Mouse (Mus musculus) hindbrain, postnatal 0 days (tissue): ENCODE measurements around the gene Bcl2l12. TPM values are rescaled to one million over a fixed set of nuclear protein-coding genes. Genes with fewer than 3 reads are reported as not detected.

Source experiments
- ATAC-seq: fragments of 200-750 bp; cut with Nextera tagmentation; 2 replicates; pipeline ENCODE4 v1.8.0; 2017; ENCODE audit warnings: mild to moderate bottlenecking, moderate TSS enrichment, moderate library complexity
- DNase-seq: peaks from one replicate; pipeline ENCODE4 v3.0.0-alpha.2; 2015; ENCODE audit warnings: low spot score
- H3K27ac ChIP-seq: fragments of 300-500 bp; sonication (generic); 2 replicates; pipeline ENCODE4 v1.5.1; 2014; ENCODE audit warnings: mild to moderate bottlenecking
- H3K27me3 ChIP-seq: fragments of 300-500 bp; sonication (generic); 2 replicates; pipeline ENCODE4 v1.6.1; 2014; ENCODE audit warnings: low read length, mixed read lengths; ENCODE audit not compliant: insufficient read depth
- H3K36me3 ChIP-seq: fragments of 300-500 bp; sonication (generic); 2 replicates; pipeline ENCODE4 v1.6.1; 2014; ENCODE audit warnings: low read length, mixed read lengths; ENCODE audit not compliant: insufficient read depth
- H3K4me1 ChIP-seq: fragments of 300-500 bp; sonication (generic); 2 replicates; pipeline ENCODE4 v1.6.1; 2014; ENCODE audit warnings: antibody characterized with exemption, low read length, mixed read lengths; ENCODE audit not compliant: insufficient read depth
- H3K4me2 ChIP-seq: fragments of 300-500 bp; sonication (generic); 2 replicates; pipeline ENCODE4 v1.6.1; 2014; ENCODE audit warnings: low read depth, mild to moderate bottlenecking, low read length, moderate library complexity, mixed read lengths
- H3K4me3 ChIP-seq: fragments of 300-500 bp; sonication (generic); 2 replicates; pipeline ENCODE4 v1.5.1; 2014; ENCODE audit warnings: low read length
- H3K9ac ChIP-seq: fragments of 300-500 bp; sonication (generic); replicated peaks from 2 replicates; pipeline ENCODE4 v1.6.1; 2014; ENCODE audit warnings: mild to moderate bottlenecking, low read length, moderate library complexity, mixed read lengths
- H3K9me3 ChIP-seq: fragments of 300-500 bp; sonication (generic); 2 replicates; pipeline ENCODE4 v1.6.1; 2016; ENCODE audit warnings: low read length, mixed read lengths
- CTCF ChIP-seq: IDR thresholded peaks from 2 replicates; pipeline ENCODE4 v1.5.1; 2016; ENCODE audit warnings: antibody characterized with exemption, control low read depth, low read depth
- WGBS: fragments of 180-500 bp; shearing (Covaris S2); extraction: QIAGEN DNeasy Blood & Tissue Kit; methylation state at CpG from one replicate; pipeline ENCODE4 v1.1.7; 2014; 5-methylcytosine and 5-hydroxymethylcytosine counted together
- polyA plus RNA-seq: library from polyadenylated mRNA; unstranded; fragments of >200 nt; fragmentation: Nextera tagmentation; extraction: Ambion mirVana; gene quantifications from 2 replicates; pipeline ENCODE4 v1.2.1, GENCODE M21; 2015
- total RNA-seq: library from RNA; depleted of rRNA; stranded (reverse); fragments of >200 nt; gene quantifications from 2 replicates; pipeline ENCODE4 v1.2.3, GENCODE M21; 2014; rRNA removed

Bcl2l12 gene
- 7.2 and 15.0 TPM in 2 replicates for total RNA-seq
- 13.0 and 13.6 TPM in 2 replicates for polyA plus RNA-seq

DNA sequence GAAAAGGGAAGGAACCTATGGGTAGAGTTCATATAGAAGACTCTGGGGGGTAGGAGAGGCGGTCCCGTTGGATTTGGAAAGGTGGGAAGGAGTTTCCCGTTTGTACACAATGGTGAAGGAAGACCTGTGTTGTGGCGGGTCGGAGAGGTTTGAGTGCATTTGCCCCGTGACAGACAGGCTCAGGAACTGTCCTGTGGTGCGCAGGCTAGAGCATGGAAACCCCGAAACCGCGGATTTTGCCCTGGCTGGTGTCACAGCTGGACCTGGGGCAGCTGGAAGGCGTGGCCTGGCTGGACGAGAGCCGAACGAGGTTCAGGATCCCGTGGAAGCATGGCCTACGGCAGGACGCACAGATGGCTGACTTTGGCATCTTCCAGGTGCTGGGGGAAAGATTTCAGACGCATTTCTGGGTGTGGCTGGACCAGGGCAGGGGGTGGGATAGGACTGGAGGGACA, at the start of gene Bcl2l12:
Gene Bcl2l12 (minus strand): TSS at position 212 of the 455 bp plus-strand sequence.
- peak; percentile 56 for DNase-seq
- 3% methylated on average over 18 of the region's 18 CpGs for WGBS
- TF ChIP-seq CTCF = no peak

GRCm38 (mm10) chr7:45047491-45047890, 49.0 kb upstream of the Bcl2l12 start:
- H3K9me3 ChIP-seq = no peaks in the 10 kb centered on the region
- DNase-seq = no peak
- H3K36me3 ChIP-seq = peaks cover 67% of the 10 kb centered on the region
- no peaks in the 10 kb centered on the region for H3K27me3 ChIP-seq
- H3K27ac ChIP-seq = no peak overlapping the region
- WGBS = 92% methylated on average over 14 of the region's 14 CpGs
- TF ChIP-seq CTCF = no peak
- ATAC-seq = no peak
- H3K4me3 ChIP-seq = no peak overlapping the region
- H3K4me1 ChIP-seq = 0 out of 2 replicates have a peak, but pooled peaks cover 5% of the 10 kb centered on the region
- H3K4me2 ChIP-seq = no peak overlapping the region
- H3K9ac ChIP-seq = no peak overlapping the region

More for the DNA sequence above, at the start of gene Bcl2l12:
- Histone ChIP-seq H3K27ac (peak within 1 kb of the TSS; percentile 83), H3K9me3 (no peaks in the 10 kb centered on the region), H3K36me3 (peaks cover 32% of the 10 kb centered on the region), H3K9ac (peak within 1 kb of the TSS; percentile 68), H3K4me1 (peaks cover 5% of the 10 kb centered on the region; the same call in 1 of the 2 replicates), H3K4me3 (peak within 1 kb of the TSS; percentile 50), H3K4me2 (peak within 1 kb of the TSS; percentile 81), H3K27me3 (no peaks in the 10 kb centered on the region)
- no peak for ATAC-seq

DNA sequence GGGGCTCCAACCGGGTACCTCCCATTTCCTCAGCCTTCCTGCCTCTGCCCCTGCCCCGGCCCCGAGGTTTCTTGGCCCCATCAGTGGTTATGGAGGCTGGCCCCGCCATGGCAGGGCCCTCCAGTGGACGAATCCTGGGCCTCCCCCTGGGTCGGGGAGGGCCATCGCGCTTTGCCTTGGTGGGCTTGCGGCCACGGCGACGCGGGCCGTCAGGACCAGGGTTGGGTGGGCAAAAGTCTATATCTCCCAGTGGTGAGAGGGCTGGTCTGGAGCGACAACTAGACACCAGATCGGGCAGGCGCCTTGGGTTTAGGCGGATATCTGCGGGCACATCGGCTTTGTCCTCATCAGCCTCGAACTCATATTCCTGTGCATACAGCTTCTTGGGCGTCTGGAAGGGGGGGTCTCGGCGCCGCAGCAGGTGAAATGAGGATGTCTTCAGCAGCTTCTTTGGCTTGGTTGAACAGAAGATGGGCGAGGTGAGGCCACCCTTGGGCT, 48.4 kb upstream of the Bcl2l12 start:
- WGBS = 95% methylated on average over 26 of the region's 26 CpGs

DNA sequence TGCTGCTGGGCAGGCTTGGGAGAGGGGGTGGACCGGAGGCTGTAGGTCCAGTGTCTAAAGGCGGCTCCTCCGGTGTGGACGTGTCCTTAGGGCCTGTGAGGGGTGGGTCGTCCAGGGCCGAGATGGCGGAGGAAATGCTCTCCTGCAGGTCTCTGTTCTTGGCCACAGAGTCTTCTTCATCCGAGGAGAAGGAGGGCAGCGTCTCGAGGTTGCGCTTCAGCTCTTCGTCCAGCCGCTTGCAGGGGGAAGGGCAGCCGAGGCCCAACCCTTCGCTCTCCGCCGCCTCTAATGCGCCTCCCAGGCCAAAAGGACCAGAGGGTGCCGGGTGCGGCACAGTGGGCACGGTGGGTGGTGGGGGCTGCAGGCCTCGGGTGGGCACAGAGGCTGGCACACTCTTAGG, 47.2 kb upstream of the Bcl2l12 start:
- Histone ChIP-seq H3K9ac (no peak overlapping the region), H3K27ac (no peak overlapping the region), H3K4me2 (no peak overlapping the region), H3K4me3 (no peak overlapping the region), H3K36me3 (peaks cover 84% of the 10 kb centered on the region), H3K4me1 (no peaks in the 10 kb centered on the region), H3K9me3 (no peaks in the 10 kb centered on the region), H3K27me3 (no peaks in the 10 kb centered on the region)
- TF ChIP-seq CTCF = no peak
- ATAC-seq = no peak
- 92% methylated on average over 22 of the region's 22 CpGs for WGBS
- no peak for DNase-seq

More for the DNA sequence above, 48.4 kb upstream of the Bcl2l12 start:
- DNase-seq = no peak
- Histone ChIP-seq H3K9me3 (no peaks in the 10 kb centered on the region), H3K27me3 (no peaks in the 10 kb centered on the region), H3K4me3 (no peak overlapping the region), H3K36me3 (peaks cover 73% of the 10 kb centered on the region), H3K27ac (no peak overlapping the region), H3K4me1 (0 out of 2 replicates have a peak, but pooled peaks cover 5% of the 10 kb centered on the region), H3K4me2 (no peak overlapping the region), H3K9ac (no peak overlapping the region)
- ATAC-seq = no peak
- TF ChIP-seq CTCF = no peak

- Histone ChIP-seq H3K4me1 (no peaks in the 10 kb centered on the region), H3K4me3 (no peak overlapping the region), H3K4me2 (no peak overlapping the region), H3K27ac (no peak overlapping the region), H3K27me3 (no peaks in the 10 kb centered on the region), H3K9me3 (no peaks in the 10 kb centered on the region), H3K36me3 (peaks cover 82% of the 10 kb centered on the region), H3K9ac (no peak overlapping the region)
- ATAC-seq (no peak), DNase-seq (no peak)
- 96% methylated on average over 13 of the region's 14 CpGs for WGBS
- no peak for TF ChIP-seq CTCF
Observed at GRCm38 (mm10) chr7:45043307-45043706, 44.8 kb upstream of the Bcl2l12 start.

- Histone ChIP-seq H3K9me3 (no peaks in the 10 kb centered on the region), H3K9ac (no peak overlapping the region), H3K4me2 (no peak overlapping the region), H3K4me1 (no peaks in the 10 kb centered on the region), H3K27me3 (no peaks in the 10 kb centered on the region), H3K27ac (no peak overlapping the region), H3K4me3 (no peak overlapping the region), H3K36me3 (peaks cover 70% of the 10 kb centered on the region)
- no peak for ATAC-seq
- no peak for TF ChIP-seq CTCF
- 94% methylated on average over 9 of the region's 9 CpGs for WGBS
- DNase-seq = no peak
Observed at GRCm38 (mm10) chr7:45040851-45041250, 42.3 kb upstream of the Bcl2l12 start.

- ATAC-seq (no peak), DNase-seq (no peak)
- WGBS = 95% methylated on average over 9 of the region's 9 CpGs
- no peaks in the 10 kb centered on the region for H3K9me3 ChIP-seq
- no peaks in the 10 kb centered on the region for H3K27me3 ChIP-seq
- H3K36me3 ChIP-seq = peaks cover 78% of the 10 kb centered on the region
- no peak overlapping the region for H3K4me2 ChIP-seq
- H3K4me1 ChIP-seq = no peaks in the 10 kb centered on the region
- no peak overlapping the region for H3K4me3 ChIP-seq
- no peak overlapping the region for H3K27ac ChIP-seq
- no peak for TF ChIP-seq CTCF
- H3K9ac ChIP-seq = no peak overlapping the region
Observed at GRCm38 (mm10) chr7:45038411-45038810, 39.9 kb upstream of the Bcl2l12 start.
